Mouse (Mus musculus): ENCODE measurements at regions not wholly inside any gene's neighbourhood (a gene's known extent, or its start where the extent isn't known, plus 50 kb on each side); places are given as distances from the start of the nearest gene placed in this dataset.

DNA sequence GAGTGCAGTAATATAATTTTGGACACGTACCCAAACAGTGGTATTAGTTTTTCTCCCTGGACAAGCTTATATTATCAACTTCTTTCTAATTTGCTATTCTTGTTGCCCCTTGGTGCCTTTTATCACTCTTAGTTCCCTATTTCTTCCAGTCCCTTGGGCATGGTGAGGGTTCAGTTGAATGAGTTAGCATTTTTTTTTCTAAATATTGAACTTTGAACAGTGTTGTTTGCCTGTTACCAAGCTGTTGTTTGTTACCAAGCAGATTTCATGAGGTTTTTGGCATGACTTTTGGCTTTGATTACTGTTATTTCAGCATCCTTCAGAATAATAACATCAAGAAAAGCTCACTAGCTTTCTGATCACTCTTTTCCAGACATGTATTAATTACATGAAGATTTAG, 162.3 kb upstream of the Fam98a start:
- Histone ChIP-seq H3K4me3 (ENCODE audit: insufficient read depth, low read depth, low read length) (no peak overlapping the region), H3K4me1 (ENCODE audit: control insufficient read depth, insufficient read depth, insufficient read length, low read length) (no peaks in the 10 kb centered on the region), H3K27ac (replicated peaks; ENCODE audit: low read depth, low read length) (no peak overlapping the region)

- Histone ChIP-seq H3K4me3 (ENCODE audit: insufficient read depth, low read depth, low read length) (no peak overlapping the region), H3K4me1 (ENCODE audit: control insufficient read depth, insufficient read depth, insufficient read length, low read length) (no peaks in the 10 kb centered on the region), H3K27ac (replicated peaks; ENCODE audit: low read depth, low read length) (no peak overlapping the region)
Observed at GRCm38 (mm10) chr17:75707687-75708086, 155.9 kb upstream of the Fam98a start.

GRCm38 (mm10) chr17:75705357-75705756, 153.6 kb upstream of the Fam98a start:
- H3K27ac ChIP-seq (replicated peaks; ENCODE audit: low read depth, low read length): no peak overlapping the region
- H3K4me1 ChIP-seq (ENCODE audit: control insufficient read depth, insufficient read depth, insufficient read length, low read length): no peaks in the 10 kb centered on the region
- H3K4me3 ChIP-seq (ENCODE audit: insufficient read depth, low read depth, low read length): no peak overlapping the region

DNA sequence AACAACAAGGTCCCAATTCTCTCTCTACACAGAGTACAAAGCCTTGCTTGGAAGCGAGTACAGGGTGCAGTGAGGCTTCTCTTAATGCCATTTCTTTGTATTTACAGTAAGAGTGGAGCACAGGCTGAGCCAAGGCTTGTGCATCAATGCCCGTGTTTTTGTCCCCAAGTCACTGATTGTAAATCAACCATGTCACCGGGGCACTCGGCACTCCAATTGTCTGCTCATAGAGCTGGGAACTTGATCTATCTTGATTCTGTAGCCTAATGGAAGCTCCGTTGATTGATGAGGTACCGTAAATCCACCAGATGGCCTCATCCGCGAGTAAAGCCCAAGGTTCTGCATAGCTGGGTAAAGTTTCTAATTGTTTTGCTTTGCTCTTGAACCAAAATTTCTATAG, 152.1 kb upstream of the Fam98a start:
- Histone ChIP-seq H3K4me3 (ENCODE audit: insufficient read depth, low read depth, low read length) (no peak overlapping the region), H3K4me1 (ENCODE audit: control insufficient read depth, insufficient read depth, insufficient read length, low read length) (no peaks in the 10 kb centered on the region), H3K27ac (replicated peaks; ENCODE audit: low read depth, low read length) (no peak overlapping the region)

- Histone ChIP-seq H3K4me3 (ENCODE audit: insufficient read depth, low read depth, low read length) (no peak overlapping the region), H3K27ac (replicated peaks; ENCODE audit: low read depth, low read length) (no peak overlapping the region), H3K4me1 (ENCODE audit: control insufficient read depth, insufficient read depth, insufficient read length, low read length) (no peaks in the 10 kb centered on the region)
Observed at GRCm38 (mm10) chr17:75696729-75697103, 145.0 kb upstream of the Fam98a start.

DNA sequence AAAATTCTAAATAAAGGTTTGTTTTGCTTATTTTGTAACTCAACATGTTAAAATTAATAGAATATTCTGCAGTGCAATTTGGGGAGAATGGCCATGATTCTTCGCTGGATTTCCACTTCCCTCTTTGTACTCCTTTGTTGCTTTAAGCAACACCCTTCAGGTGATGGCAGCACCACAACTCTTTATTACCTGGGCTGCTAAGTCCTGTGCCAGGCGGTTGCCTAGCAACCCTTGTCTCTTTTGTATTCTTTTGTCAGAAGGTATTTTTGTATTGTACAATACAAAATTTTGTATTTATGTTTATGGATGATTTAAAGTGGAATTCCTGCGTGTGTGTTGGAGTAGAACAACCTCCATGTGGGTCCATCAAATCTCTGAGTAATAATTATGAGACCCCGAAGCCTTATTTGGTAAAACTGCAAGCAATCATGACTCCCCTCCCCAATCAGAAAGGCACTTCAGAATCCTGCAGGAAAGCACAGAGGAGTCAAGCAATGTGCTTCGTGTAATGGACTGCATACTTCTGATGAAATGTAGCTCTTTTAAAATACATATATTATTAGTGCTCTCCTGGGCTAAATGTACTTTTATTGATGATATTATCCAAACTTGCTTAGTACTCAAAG, 144.5 kb upstream of the Fam98a start:
- Histone ChIP-seq H3K4me3 (ENCODE audit: insufficient read depth, low read depth, low read length) (no peak overlapping the region), H3K27ac (replicated peaks; ENCODE audit: low read depth, low read length) (no peak overlapping the region), H3K4me1 (ENCODE audit: control insufficient read depth, insufficient read depth, insufficient read length, low read length) (no peaks in the 10 kb centered on the region)

DNA sequence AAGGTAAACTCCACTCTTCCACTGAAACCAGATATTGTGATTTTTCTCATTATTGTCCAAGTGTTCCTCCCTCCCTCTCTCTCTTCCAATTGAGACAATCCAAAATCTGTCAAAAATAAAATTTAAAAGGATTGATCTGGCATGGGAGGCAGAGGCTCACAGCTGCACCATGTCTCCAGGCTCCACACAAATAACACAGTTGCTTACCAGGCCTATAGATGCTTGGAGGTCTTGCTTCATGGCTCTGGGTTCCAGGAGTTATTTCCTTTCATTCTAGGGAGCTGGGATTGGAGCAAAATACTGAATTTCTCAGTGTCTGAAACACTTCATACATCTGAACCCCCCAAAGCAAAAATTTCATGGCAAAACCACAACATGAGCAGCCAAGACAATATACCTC, 134.2 kb upstream of the Fam98a start:
- H3K4me1 ChIP-seq (ENCODE audit: control insufficient read depth, insufficient read depth, insufficient read length, low read length): no peaks in the 10 kb centered on the region

GRCm38 (mm10) chr17:75646982-75647381, 95.2 kb upstream of the Fam98a start:
- Histone ChIP-seq H3K27ac (replicated peaks; ENCODE audit: low read depth, low read length) (no peak overlapping the region), H3K4me3 (ENCODE audit: insufficient read depth, low read depth, low read length) (no peak overlapping the region), H3K4me1 (ENCODE audit: control insufficient read depth, insufficient read depth, insufficient read length, low read length) (no peaks in the 10 kb centered on the region)

More for the DNA sequence above, 134.2 kb upstream of the Fam98a start:
- no peak overlapping the region for H3K4me3 ChIP-seq (ENCODE audit: insufficient read depth, low read depth, low read length)
- H3K27ac ChIP-seq (replicated peaks; ENCODE audit: low read depth, low read length): no peak overlapping the region

DNA sequence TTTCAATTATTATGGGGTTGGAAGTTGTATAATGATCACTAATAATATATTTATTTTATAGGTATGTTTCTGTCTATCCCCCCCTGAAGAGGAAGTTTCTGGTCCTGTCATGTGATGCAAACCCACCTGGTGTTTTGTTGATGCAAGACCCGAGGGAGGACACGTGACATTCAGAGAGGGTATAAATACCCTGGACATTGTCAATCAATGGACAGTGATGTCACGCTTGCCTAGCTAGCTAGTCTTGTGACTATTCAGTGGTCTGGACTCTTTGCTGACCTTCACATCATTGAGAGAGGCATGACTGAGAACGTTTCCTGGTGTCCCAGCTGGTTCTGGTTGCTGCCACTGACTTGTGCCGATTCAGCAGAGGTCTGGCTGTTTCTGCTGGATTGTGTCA, 93.0 kb upstream of the Fam98a start:
- Histone ChIP-seq H3K4me3 (ENCODE audit: insufficient read depth, low read depth, low read length) (no peak overlapping the region), H3K27ac (replicated peaks; ENCODE audit: low read depth, low read length) (no peak overlapping the region)

GRCm38 (mm10) chr17:75642311-75642710, 90.6 kb upstream of the Fam98a start:
- Histone ChIP-seq H3K4me3 (ENCODE audit: insufficient read depth, low read depth, low read length) (no peak overlapping the region), H3K27ac (replicated peaks; ENCODE audit: low read depth, low read length) (no peak overlapping the region), H3K4me1 (ENCODE audit: control insufficient read depth, insufficient read depth, insufficient read length, low read length) (no peaks in the 10 kb centered on the region)

More for the DNA sequence above, 93.0 kb upstream of the Fam98a start:
- no peaks in the 10 kb centered on the region for H3K4me1 ChIP-seq (ENCODE audit: control insufficient read depth, insufficient read depth, insufficient read length, low read length)

GRCm38 (mm10) chr17:75641010-75641498, 89.3 kb upstream of the Fam98a start:
- Histone ChIP-seq H3K27ac (replicated peaks; ENCODE audit: low read depth, low read length) (no peak overlapping the region), H3K4me1 (ENCODE audit: control insufficient read depth, insufficient read depth, insufficient read length, low read length) (no peaks in the 10 kb centered on the region), H3K4me3 (ENCODE audit: insufficient read depth, low read depth, low read length) (no peak overlapping the region)

DNA sequence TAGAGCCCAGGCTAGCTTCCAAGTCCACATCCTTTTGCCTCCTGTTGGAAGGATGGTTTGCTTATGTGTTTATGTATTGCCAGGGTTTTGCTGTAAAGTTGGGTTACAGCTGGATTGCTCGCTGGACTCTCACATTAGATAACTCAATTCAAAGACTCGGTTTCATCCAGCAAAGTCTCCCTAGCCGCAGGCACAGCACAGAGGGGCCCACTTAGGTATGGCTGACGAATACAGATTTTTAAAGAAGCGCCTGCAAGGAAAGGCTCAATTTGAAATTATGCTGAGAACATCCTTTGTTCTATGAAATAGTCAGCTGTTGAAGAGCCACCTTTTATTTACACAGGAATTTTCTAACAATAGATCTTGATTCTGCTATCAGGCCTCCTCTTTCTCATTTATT, 88.8 kb upstream of the Fam98a start:
- Histone ChIP-seq H3K4me3 (ENCODE audit: insufficient read depth, low read depth, low read length) (no peak overlapping the region), H3K4me1 (ENCODE audit: control insufficient read depth, insufficient read depth, insufficient read length, low read length) (no peaks in the 10 kb centered on the region), H3K27ac (replicated peaks; ENCODE audit: low read depth, low read length) (no peak overlapping the region)

DNA sequence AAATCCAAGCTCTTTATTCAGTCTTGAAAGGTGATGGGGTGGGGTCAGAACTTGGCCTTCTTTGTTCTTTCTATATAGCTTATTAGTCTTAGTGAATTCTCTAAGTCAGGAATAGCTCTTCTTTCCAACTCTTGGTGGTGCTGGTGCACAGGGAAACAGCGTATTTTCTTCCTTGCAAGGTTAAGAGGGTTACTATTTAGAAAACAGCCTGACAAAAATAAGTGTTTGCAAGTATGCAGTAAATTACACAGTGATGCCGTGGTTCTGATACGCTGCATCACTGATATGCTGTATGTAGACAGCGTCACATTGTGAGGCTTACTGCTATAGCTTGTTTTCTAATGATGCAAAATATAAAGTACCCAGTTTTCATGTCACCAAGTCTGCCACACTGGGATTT, 78.1 kb upstream of the Fam98a start:
- Histone ChIP-seq H3K4me1 (ENCODE audit: control insufficient read depth, insufficient read depth, insufficient read length, low read length) (no peaks in the 10 kb centered on the region), H3K4me3 (ENCODE audit: insufficient read depth, low read depth, low read length) (no peak overlapping the region), H3K27ac (replicated peaks; ENCODE audit: low read depth, low read length) (no peak overlapping the region)

DNA sequence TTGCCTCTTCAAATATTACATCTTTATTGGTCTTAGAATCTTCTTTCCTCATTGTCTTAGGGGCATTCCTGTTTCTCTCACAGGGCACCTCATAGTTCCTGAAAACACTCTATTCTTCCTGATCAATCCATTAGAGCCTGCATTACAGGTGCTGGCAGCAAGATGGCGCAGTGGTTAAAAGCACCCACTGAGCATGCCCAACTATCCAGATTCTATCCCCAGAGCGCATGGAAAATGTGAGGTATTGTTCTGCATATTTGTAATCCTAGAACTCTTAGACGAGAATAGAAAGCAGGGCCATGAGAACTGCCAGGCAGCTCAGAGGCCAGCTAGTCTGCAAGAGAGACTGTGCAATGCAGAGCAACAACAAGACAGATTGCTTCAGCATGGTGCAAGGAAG, 67.7 kb upstream of the Fam98a start:
- Histone ChIP-seq H3K4me1 (ENCODE audit: control insufficient read depth, insufficient read depth, insufficient read length, low read length) (no peaks in the 10 kb centered on the region), H3K4me3 (ENCODE audit: insufficient read depth, low read depth, low read length) (no peak overlapping the region)

GRCm38 (mm10) chr17:75618514-75618913, 66.8 kb upstream of the Fam98a start:
- Histone ChIP-seq H3K4me3 (ENCODE audit: insufficient read depth, low read depth, low read length) (no peak overlapping the region), H3K4me1 (ENCODE audit: control insufficient read depth, insufficient read depth, insufficient read length, low read length) (no peaks in the 10 kb centered on the region), H3K27ac (replicated peaks; ENCODE audit: low read depth, low read length) (no peak overlapping the region)

More for the DNA sequence above, 67.7 kb upstream of the Fam98a start:
- H3K27ac ChIP-seq (replicated peaks; ENCODE audit: low read depth, low read length): no peak overlapping the region

GRCm38 (mm10) chr17:75617280-75617679, 65.5 kb upstream of the Fam98a start:
- Histone ChIP-seq H3K4me1 (ENCODE audit: control insufficient read depth, insufficient read depth, insufficient read length, low read length) (no peaks in the 10 kb centered on the region), H3K4me3 (ENCODE audit: insufficient read depth, low read depth, low read length) (no peak overlapping the region), H3K27ac (replicated peaks; ENCODE audit: low read depth, low read length) (no peak overlapping the region)
